Mouse (Mus musculus): ENCODE results near the gene Nrbp1. TPM values are rescaled to one million over a fixed set of nuclear protein-coding genes. Genes with fewer than 3 reads are reported as not detected.
A peak's percentile ranks its signal among the peaks of the same experiment; 100 is the strongest.

Nrbp1 gene
- polyA plus RNA-seq, 1 experiment: 143 TPM

DNA sequence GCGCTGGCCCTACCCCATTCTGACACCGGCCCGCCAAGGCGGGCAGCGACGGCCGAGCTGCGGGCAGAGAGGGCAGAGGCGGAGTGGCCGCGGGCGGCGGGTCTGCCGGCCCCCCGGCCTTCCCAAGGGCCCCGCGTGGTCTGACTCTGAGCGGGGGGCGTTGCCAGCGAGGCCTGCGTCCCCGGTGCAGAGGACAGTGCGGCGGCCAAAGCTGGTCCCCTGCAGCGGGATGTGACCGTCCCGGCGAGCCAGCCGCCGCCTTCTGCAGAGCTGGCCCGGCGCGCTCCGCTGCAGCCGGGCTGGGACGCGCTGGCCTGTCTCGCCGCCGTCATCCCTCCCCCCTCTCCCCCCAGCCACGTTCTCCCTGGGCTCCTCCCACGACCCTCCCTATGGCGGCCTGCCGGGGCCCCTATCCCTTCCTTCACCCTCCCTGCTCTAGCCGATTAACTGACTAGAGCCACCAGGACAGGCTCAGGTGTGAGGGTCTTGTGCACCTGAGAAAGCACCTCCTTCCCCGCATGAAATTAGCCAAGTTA lies 55.0 kb downstream of the Nrbp1 start, which contains the start of gene Fndc4:
Fndc4 (minus strand) TSS at position 475 of the 536 bp plus-strand sequence.
- under 1% methylated on average over 46 of the region's 46 CpGs for WGBS
- DNase-seq: peak; percentile 74 to 77
- H3K27me3 ChIP-seq (ENCODE audit: control insufficient read depth, insufficient read depth, low read length): no peaks in the 10 kb centered on the region
- peaks cover 5% of the 10 kb centered on the region; the same call in 1 of the 2 replicates for H3K4me1 ChIP-seq (ENCODE audit: control insufficient read depth, insufficient read depth, low read length)
- no peak for TF ChIP-seq CTCF (IDR thresholded peaks at IDR 0.05; ENCODE audit: borderline replicate concordance, insufficient read depth, low read depth, low read length)
- TF ChIP-seq POLR2A (IDR thresholded peaks at IDR 0.05; ENCODE audit: borderline replicate concordance, insufficient read depth, low read length): peak; percentile 58; the same call in 1 of the 2 replicates
- peak within 1 kb of the TSS; percentile 99 for H3K4me3 ChIP-seq (replicated peaks; ENCODE audit: insufficient read depth, low read depth, low read length)
- peak within 1 kb of the TSS; percentile 92 for H3K27ac ChIP-seq (ENCODE audit: insufficient read depth, low read length)

DNA sequence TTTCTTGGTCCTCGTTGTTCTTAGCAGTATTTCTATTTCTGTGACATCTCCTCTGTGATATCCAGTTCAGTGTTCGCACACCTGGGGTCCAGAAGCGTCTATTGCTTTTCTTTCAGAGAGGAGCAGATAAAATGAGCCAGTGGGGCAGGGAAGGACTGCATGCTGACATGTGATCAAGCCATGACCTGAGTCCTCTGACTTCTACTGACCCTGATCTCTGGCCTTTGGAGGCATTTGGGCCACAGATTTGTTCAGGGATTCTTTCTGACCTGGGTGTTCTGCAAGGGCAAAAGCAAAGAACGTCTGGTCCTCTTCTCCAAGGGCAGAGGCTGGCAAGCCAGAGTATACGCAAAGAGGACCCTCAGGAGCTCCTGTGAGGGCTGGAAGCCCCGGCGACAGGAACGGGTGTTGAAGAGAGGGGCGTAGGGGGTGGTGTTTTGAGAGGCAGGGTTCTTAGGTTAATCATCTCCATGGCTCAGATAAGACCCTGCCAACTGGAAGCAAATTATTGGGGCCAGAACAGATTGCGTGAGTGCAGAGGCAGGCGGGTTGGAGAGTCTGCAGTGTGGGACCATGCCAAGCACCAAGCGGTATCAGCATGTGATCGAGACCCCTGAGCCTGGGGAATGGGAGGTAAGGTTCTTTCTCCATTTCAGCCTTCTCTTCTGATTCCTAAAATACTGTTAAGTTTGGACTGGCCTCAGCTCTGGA lies 56.5 kb downstream of the Nrbp1 start, which contains the start of gene Gckr:
Gckr (plus strand) TSS at position 397 of the 711 bp plus-strand sequence.
- no peak for DNase-seq
- 70% methylated on average over 13 of the region's 13 CpGs for WGBS
- Histone ChIP-seq H3K4me3 (replicated peaks; ENCODE audit: insufficient read depth, low read depth, low read length) (no peak within 1 kb of the TSS), H3K4me1 (ENCODE audit: control insufficient read depth, insufficient read depth, low read length) (peaks cover 5% of the 10 kb centered on the region; the same call in 1 of the 2 replicates), H3K27me3 (ENCODE audit: control insufficient read depth, insufficient read depth, low read length) (no peaks in the 10 kb centered on the region), H3K27ac (ENCODE audit: insufficient read depth, low read length) (no peak within 1 kb of the TSS)
- no peak for TF ChIP-seq POLR2A (IDR thresholded peaks at IDR 0.05; ENCODE audit: borderline replicate concordance, insufficient read depth, low read length)
- no peak for TF ChIP-seq CTCF (IDR thresholded peaks at IDR 0.05; ENCODE audit: borderline replicate concordance, insufficient read depth, low read depth, low read length)

DNA sequence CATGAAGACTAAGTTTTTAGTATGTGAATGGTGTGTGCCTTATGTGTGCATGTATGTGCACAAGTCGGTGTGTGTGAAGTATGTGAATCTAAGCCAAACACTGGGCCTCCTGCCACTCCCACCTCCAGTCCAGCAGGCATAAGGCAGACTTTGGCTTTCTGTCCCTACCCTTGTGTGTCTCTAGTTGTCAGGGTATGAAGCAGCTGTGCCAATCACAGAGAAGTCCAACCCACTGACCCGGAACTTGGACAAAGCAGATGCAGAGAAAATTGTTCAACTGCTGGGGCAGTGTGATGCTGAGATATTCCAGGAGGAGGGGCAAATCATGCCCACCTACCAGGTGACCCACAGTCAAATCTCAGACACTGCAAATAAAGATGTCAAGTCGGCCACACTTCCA lies 57.3 kb downstream of the Nrbp1 start:
- TF ChIP-seq CTCF (IDR thresholded peaks at IDR 0.05; ENCODE audit: borderline replicate concordance, insufficient read depth, low read depth, low read length) (no peak), POLR2A (IDR thresholded peaks at IDR 0.05; ENCODE audit: borderline replicate concordance, insufficient read depth, low read length) (no peak)
- no peak for DNase-seq
- 48% methylated on average over 3 of the region's 3 CpGs for WGBS
- H3K4me3 ChIP-seq (replicated peaks; ENCODE audit: insufficient read depth, low read depth, low read length): no peak overlapping the region
- H3K4me1 ChIP-seq (ENCODE audit: control insufficient read depth, insufficient read depth, low read length): peaks cover 5% of the 10 kb centered on the region; the same call in 1 of the 2 replicates
- H3K27ac ChIP-seq (ENCODE audit: insufficient read depth, low read length): no peak overlapping the region
- H3K27me3 ChIP-seq (ENCODE audit: control insufficient read depth, insufficient read depth, low read length): no peaks in the 10 kb centered on the region

DNA sequence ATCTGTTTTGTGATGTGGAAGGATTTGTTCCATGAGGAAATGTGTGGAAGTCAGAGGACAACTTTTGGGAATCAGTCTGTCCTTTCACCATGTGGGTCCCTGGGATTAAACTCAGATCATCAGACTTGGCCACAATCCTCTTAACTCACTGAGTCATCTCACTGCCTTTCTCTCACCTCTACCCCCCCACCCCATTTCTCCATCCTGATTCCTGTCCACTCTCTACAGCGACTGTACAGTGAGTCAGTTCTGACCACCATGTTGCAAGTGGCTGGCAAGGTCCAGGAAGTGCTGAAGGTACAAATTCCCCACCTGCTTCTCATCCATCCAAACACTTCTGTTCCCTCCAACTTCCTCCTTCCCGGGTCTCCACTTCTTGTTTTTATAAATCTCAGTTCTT lies 57.8 kb downstream of the Nrbp1 start:
- Histone ChIP-seq H3K27ac (ENCODE audit: insufficient read depth, low read length) (no peak overlapping the region), H3K4me1 (ENCODE audit: control insufficient read depth, insufficient read depth, low read length) (peaks cover 5% of the 10 kb centered on the region; the same call in 1 of the 2 replicates), H3K27me3 (ENCODE audit: control insufficient read depth, insufficient read depth, low read length) (no peaks in the 10 kb centered on the region), H3K4me3 (replicated peaks; ENCODE audit: insufficient read depth, low read depth, low read length) (no peak overlapping the region)
- WGBS: 72% methylated on average over 2 of the region's 2 CpGs
- TF ChIP-seq POLR2A (IDR thresholded peaks at IDR 0.05; ENCODE audit: borderline replicate concordance, insufficient read depth, low read length): no peak
- no peak for TF ChIP-seq CTCF (IDR thresholded peaks at IDR 0.05; ENCODE audit: borderline replicate concordance, insufficient read depth, low read depth, low read length)
- DNase-seq: no peak

Other genes with a start within 250 kb of the Nrbp1 start
- 170 and 175 TPM in 2 replicates for gene Atraid, start 192.6 kb upstream of the Nrbp1 start, polyA plus RNA-seq (2012; rRNA removed)
- gene Slc5a6, start 191.9 kb upstream of the Nrbp1 start, polyA plus RNA-seq (2012; rRNA removed): 45.1 and 49.6 TPM in 2 replicates
- 21.7 and 23.4 TPM in 2 replicates for gene Cad, start 186.1 kb upstream of the Nrbp1 start, polyA plus RNA-seq (2012; rRNA removed)
- not detected in 2 replicates for gene Dnajc5g, start 134.6 kb upstream of the Nrbp1 start, polyA plus RNA-seq (2012; rRNA removed)
- 19.7 and 23.5 TPM in 2 replicates for gene Slc30a3, start 132.6 kb upstream of the Nrbp1 start, polyA plus RNA-seq (2012; rRNA removed)
- gene Trim54, start 124.2 kb upstream of the Nrbp1 start, polyA plus RNA-seq (2012; rRNA removed): not detected in 2 replicates
- 1.2 TPM in 1 of 2 replicates, not detected in the other for gene Ucn, start 102.0 kb upstream of the Nrbp1 start, polyA plus RNA-seq (2012; rRNA removed)
- 91.1 and 91.7 TPM in 2 replicates for gene Mpv17, start 86.6 kb upstream of the Nrbp1 start, polyA plus RNA-seq (2012; rRNA removed)
- gene Gm29609, start 61.0 kb upstream of the Nrbp1 start, polyA plus RNA-seq (2012; rRNA removed): 3.9 and 4.1 TPM in 2 replicates
- gene Gtf3c2, start 60.7 kb upstream of the Nrbp1 start, polyA plus RNA-seq (2012; rRNA removed): 94.6 and 100 TPM in 2 replicates
- 124 and 125 TPM in 2 replicates for gene Snx17, start 47.6 kb upstream of the Nrbp1 start, polyA plus RNA-seq (2012; rRNA removed)
- gene Eif2b4, start 47.4 kb upstream of the Nrbp1 start, polyA plus RNA-seq (2012; rRNA removed): 87.1 and 93.7 TPM in 2 replicates
- gene Zfp513, start 38.6 kb upstream of the Nrbp1 start, polyA plus RNA-seq (2012; rRNA removed): 44.5 and 45.4 TPM in 2 replicates
- gene Ppm1g, start 20.2 kb upstream of the Nrbp1 start, polyA plus RNA-seq (2012; rRNA removed): 83.9 and 84.1 TPM in 2 replicates
- gene Gm9970, start 368 bp downstream of the Nrbp1 start, polyA plus RNA-seq (2012; rRNA removed): 0.48 TPM in 1 of 2 replicates, not detected in the other
- gene Krtcap3, start 10.8 kb downstream of the Nrbp1 start, polyA plus RNA-seq (2012; rRNA removed): 4.3 and 5.2 TPM in 2 replicates
- gene Ift172, start 50.3 kb downstream of the Nrbp1 start, polyA plus RNA-seq (2012; rRNA removed): 69.3 and 75.3 TPM in 2 replicates
- 184 and 190 TPM in 2 replicates for gene Fndc4, start 55.2 kb downstream of the Nrbp1 start, polyA plus RNA-seq (2012; rRNA removed)
- 1.2 and 1.4 TPM in 2 replicates for gene Gckr, start 56.6 kb downstream of the Nrbp1 start, polyA plus RNA-seq (2012; rRNA removed)
- 46.1 and 46.3 TPM in 2 replicates for gene Zfp512, start 211.6 kb downstream of the Nrbp1 start, polyA plus RNA-seq (2012; rRNA removed)
- not detected in 2 replicates for gene 4930548H24Rik, start 244.9 kb downstream of the Nrbp1 start, polyA plus RNA-seq (2012; rRNA removed)

Data from cerebellum, adult 2 months (tissue).